Mouse (Mus musculus): ENCODE measurements around the gene Pot1a. TPM values are rescaled to one million over a fixed set of nuclear protein-coding genes. Genes with fewer than 3 reads are reported as not detected.

Gene Pot1a
- total and polyA plus RNA-seq, 2 experiments from 2014 or later = 17.6 to 22.8 TPM

GRCm38 (mm10) chr6:25699956-25700355 is 109.1 kb downstream of the Pot1a start:
- Histone ChIP-seq H3K4me3 (ENCODE audit: low read length) (no peak overlapping the region), H3K4me2 (ENCODE audit: low read depth, low read length) (no peak overlapping the region), H3K27ac (no peak overlapping the region), H3K9me3 (ENCODE audit: low read length) (no peaks in the 10 kb centered on the region), H3K9ac (replicated peaks; ENCODE audit: low read length) (no peak overlapping the region), H3K27me3 (ENCODE audit: insufficient read depth, low read length) (no peaks in the 10 kb centered on the region), H3K4me1 (ENCODE audit: insufficient read depth, low read length) (no peaks in the 10 kb centered on the region), H3K36me3 (ENCODE audit: insufficient read depth, low read length) (no peaks in the 10 kb centered on the region)
- no peak for TF ChIP-seq CTCF (IDR thresholded peaks at IDR 0.05; ENCODE audit: low read depth)
- WGBS = 44% methylated on average over 2 of the region's 2 CpGs
- ATAC-seq (no peak), DNase-seq (ENCODE audit: low spot score) (peak; percentile 6)

Other genes starting within 250 kb of the Pot1a start
- gene Gpr37, start 118.5 kb downstream of the Pot1a start, total RNA-seq (2014; rRNA removed) = 8.5 and 9.9 TPM in 2 replicates
- gene Gpr37, start 118.5 kb downstream of the Pot1a start, polyA plus RNA-seq (2015; fragmentation: Nextera tagmentation; extraction: Ambion mirVana) = 6.6 and 6.9 TPM in 2 replicates

Data from hindbrain, postnatal 0 days (tissue).